Mouse (Mus musculus) frontal cortex, postnatal 36 days (tissue): ENCODE data around the gene Rpp38.

ENCODE experiments used
- DNase-seq, 2 experiments: peaks; one replicate each; pipeline ENCODE4 v3.0.0; 2022; ENCODE audit warnings: low spot score in 2 of 2

Rpp38 gene

DNA sequence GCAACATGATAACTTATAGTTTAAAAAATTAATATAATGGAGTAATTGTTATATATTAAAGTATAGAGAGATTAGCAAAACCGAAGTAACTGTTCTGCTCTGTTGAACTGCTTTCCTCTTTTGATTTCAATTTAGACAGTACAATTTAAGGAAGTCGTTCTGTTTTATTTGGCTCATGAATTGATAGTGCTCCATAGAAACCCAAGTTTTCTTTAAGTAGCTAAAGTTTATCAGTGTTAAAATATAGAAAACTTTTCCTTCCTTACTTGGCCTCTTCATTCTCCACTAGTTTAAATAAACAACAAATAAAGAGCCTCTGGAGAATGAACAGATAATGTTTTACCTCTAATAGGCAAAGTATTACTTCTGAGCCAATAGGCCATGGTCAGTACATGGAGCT is 46.2 kb downstream of the Rpp38 start:
- no peak for DNase-seq

DNA sequence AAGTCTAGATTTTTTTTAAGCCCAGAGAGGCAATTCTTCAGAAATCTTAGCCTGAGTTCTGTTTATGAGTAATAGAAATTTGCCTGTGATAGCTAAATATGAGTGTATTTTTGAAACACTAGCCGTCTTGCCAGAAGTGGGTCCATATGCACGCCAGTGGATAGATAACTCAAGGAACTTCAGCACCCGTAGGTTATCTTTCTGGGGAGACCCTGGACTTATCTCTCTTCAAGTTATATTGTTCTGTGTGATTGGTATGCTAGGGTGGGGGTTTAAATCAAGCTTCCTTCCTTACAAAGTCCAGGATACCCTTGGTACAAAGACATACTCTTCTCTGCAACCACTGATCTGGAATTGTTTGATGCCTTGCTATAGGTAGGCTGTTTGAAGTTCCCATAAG is 46.7 kb downstream of the Rpp38 start:
- DNase-seq: no peak

DNA sequence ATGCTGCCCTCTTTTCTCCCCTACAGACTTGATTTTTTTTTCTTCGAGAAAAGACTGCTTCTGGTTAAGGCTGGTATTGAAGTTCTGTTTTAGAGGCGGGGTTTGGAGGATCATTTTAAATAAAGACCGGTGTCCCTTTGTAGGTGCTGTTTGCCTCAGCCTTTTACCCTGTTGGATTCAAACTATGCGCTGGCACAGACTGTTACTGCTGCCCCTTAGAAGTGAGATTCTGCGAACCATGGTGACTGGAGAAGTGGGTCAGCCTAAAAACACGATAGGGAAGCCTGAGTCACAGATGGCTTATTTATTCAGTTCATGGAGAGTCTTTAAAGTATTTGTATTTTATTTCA is 47.3 kb downstream of the Rpp38 start:
- no peak for DNase-seq

DNA sequence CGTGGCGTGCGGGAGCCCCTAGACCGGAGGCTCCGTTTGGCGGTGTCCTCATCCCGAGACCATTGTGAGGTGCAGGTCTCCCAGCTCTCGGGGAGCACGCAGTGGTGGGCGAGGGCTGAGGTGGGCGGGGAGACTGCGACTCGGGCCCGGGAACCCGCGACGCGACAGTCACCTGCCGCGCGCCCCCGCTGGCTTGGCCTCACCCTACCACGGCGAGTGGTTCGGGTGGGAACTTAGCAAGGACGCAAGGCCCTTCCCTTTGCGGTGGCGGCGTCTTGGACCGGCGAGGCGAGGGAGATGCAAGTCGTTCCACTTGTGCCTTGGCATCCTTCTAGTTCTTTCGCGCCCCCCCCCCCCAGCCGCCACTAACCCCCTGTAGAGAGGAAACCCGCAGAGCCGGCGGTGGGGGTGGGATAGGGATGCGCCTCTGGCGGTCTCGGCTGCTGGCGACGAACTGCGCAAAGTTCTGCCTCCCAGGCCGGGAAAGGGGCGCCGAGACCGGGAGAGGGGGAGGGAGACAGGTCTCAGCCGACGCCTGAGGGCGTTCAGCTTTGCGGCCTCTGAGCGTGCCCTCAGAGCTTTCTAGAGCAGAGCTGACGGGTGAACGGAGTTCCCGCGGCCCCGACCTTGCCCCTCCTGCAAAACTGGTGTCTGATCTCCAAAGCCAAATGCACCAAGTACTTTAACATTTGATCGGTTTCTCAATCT is 47.8 kb downstream of the Rpp38 start:
- peak; percentile 63 to 69 for DNase-seq

DNA sequence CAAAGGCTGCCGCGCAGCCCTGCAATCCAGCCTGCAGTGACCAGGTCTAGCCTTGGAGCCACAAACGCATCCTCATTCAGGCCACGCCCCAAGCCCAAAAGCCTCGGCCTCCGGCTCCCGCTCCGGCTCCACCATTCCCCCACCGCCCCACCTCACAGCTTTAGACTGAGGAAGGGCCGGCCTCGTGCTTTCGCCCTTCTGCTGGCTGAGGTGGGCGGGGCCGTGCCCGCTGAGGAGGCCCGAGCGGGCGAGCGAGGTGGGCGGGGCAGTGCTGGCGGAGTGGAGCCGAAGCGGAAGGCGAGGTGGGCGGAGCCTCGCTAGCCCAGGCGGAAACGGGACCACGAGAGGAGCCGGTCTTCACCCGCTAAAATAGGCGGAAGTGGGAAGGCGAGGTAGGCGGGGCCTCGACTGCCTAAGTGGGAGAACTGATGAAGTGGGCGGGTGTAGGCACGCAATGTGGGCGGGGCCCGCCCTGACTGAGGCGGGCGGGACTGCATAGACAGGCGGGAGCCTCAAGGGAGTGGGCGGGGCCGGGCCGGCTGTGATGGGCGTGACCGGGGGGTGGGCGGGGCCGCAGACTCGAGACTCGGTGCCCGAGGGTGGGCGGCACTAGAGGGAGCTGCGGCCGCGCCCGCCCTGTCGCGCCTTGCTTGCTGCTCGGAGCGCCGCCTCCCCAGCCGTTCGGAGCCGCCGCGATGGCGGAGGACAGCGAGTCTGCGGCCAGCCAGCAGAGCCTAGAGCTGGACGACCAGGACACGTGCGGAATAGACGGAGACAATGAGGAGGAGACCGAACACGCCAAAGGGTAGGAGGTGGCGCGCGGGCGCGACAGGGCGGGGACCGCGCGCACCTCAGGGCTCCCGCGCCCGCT is 48.6 kb downstream of the Rpp38 start, which contains the start of gene Nmt2:
Gene Nmt2, plus strand, starts transcription at position 611 of the 871 bp plus-strand sequence.
- DNase-seq: peak; percentile 98

DNA sequence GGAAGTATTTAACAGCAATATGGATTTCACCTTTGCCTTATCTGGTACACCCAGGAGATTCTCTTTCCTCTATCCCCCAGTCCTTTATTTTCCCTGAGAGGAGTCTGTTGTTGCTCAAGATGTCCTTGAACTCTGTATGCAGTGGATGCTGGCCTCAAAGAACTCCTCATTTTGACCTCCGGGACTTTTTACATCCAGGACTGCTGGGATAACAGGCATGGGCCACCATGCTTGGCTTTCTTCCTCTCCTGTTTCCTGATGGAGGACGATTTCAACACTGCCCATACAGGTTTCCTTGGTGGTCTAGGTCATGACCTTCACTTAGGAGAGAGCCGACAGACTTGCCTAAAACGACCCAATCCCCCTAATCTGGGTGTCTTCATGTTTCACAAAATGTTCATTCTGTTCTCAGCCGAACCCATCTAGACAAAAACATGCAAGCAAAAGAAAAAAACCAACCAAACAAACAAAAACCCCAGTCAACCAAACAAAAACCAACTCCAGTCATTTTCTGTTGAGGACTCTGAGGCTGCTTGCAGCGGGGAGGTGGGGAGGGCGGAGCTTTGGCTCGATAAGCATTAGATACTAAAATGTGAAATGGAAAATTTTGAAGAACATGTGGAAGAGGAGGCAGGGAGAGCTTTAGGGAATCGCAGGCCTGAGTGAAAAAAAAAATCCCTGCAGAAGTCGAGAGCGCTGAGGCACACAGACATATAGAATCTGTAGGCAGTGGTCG is 49.4 kb downstream of the Rpp38 start:
- no peak for DNase-seq

DNA sequence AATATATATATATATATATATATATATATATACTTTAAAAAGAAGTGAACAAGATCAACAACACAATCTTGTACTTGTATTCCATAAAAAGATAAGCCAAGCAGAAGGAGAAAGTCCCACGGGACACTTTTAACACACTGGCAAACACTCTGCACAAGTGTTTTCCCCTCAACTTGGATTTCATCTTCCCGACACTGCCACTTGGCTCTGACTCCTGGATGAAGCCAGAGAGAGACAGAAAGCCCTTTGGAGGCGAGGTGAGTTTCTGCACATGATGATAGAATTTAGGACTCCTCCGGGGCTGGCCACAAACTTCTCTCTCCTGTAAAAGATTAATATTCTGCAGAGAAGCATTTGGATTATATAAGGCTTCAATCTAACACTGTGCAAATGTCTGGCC is 51.1 kb downstream of the Rpp38 start:
- DNase-seq: no peak
